Mouse (Mus musculus): Measurements from ENCODE around the gene Zfhx3.

The Zfhx3 gene

DNA sequence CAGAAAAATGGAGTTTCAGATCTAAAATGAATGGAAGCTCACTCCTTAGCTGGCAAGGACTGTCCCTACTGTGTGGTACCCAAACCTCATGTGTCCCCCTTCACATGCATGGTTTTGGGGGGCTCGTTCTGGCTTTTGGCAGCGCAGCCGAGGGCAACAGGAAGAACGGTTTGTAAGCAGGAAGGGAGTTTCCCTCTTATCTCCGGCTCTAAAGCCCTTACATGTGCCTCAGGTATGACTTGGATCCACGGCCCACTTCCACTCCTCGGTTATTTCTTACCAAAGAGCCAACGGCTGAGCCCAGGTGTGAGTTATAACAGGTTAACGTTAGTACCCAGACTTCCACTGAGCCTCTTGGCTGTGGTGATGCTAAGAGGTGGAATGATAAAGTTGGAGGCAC is 990.3 kb downstream of the Zfhx3 start:
- DNase-seq (ENCODE audit: low spot score), result no peak

DNA sequence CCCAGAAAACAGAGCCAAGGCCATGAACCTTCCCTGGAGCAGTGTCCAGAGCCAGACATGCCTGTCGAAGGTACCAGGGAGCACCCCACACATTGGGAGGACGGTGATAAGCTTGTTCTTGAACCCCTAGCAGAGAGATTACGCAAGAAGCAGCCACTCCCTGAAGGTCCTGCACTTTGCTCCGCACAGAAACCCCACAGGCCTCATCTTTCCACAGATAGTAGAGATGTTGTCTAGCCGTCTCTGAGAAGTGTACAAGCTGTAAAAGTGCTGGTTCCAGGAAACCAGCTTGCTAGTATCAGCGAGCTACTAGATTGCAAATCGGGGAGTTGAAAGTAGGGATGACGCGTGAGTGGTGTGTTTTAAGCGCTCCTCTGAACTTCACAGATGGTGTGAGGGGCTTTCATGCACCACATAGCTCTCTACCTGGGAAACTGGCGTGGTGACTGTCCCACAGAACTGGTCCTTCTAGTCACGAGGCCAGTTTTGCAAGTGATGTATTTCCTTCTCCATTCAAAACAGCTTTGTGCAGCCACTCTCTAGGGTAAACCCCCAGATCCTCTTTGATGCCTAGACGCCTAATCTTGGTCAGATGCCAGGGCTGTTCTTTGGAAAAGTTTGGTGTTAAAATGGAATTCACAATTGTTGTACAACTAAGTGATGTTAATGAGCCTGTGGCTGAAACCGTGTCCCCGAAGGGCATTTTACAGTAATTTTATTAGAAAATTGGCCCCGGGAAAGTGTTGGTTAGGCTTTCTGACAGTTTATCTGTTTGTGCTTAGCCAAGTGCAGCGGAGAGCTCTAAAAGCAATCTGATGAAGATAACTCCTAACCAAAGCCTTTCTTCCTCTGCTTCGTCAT is 993.6 kb downstream of the Zfhx3 start:
- DNase-seq (ENCODE audit: low spot score), result no peak

- no peak for DNase-seq (ENCODE audit: low spot score)
Measured at GRCm38 (mm10) chr8:108936695-108937448, 994.4 kb downstream of the Zfhx3 start.

DNA sequence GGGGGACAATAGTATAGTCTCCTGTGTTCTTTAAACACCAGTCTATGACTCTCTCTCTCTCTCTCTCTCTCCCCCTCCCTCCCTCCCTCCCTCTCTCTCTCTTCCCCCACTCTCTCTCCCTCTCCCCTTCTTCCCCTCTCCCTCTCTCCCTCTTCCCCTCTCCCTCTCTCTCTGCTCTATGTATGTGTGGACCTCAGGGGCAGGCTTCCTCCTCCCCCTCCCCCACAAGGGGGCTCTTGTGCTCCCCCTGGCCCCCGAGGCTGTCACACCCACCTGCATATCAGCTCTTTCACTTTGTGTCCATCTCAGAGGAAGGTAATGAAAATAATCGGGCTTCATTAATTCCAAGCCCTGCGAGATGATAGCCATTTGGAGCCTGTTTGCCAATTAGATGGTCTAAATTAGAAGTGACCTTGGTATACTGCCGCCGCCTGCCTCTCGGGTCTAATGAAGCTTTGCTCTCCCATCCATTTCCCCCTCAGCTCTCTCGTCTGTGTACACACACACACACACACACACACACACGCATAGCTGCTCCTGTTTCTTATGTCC is 995.5 kb downstream of the Zfhx3 start:
- DNase-seq (ENCODE audit: low spot score), result no peak

- DNase-seq (ENCODE audit: low spot score), result no peak
Measured at GRCm38 (mm10) chr8:108942686-108943085, 1000.2 kb downstream of the Zfhx3 start.

DNA sequence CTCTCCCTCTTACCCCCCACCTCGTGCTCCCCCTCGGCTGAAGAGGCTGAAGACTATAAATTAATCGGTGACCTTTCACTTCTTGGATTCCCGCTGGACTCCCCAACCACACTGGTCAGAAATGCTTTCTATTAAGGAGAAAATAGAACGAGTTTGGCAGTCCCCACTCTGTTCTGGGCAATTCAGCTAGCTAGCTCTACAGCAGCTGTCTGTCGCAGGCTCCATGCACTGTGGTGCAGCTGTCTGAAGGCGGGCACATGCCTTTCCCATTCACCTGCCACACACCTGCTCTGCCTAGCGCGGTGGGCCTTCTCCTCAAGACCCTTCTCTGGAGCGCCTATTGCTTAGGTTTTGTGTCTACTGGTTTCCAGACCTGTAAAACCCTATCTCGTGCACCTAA is 1000.7 kb downstream of the Zfhx3 start:
- DNase-seq (ENCODE audit: low spot score), result no peak

- no peak for DNase-seq (ENCODE audit: low spot score)
Measured at GRCm38 (mm10) chr8:108944312-108944711, 1001.9 kb downstream of the Zfhx3 start.

- DNase-seq (ENCODE audit: low spot score), result no peak
Measured at GRCm38 (mm10) chr8:108950311-108950710, 1007.9 kb downstream of the Zfhx3 start.

DNA sequence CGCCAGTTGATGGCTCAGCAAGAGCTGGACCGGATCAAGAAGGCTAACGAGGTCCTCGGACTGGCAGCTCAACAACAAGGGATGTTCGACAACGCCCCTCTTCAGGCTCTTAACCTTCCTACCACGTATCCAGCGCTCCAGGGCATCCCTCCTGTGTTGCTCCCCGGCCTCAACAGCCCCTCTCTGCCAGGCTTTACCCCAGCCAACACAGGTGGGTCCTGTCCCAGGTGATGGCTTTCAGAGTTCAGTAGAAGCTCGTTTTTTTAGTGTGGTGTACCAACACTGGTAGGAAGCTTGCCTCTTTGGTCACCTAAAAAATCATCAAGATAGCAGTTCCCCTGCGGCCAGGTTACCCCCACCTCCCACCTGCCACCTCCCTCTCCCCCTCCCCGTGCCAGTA is 1009.1 kb downstream of the Zfhx3 start:
- DNase-seq (ENCODE audit: low spot score), result no peak

DNA sequence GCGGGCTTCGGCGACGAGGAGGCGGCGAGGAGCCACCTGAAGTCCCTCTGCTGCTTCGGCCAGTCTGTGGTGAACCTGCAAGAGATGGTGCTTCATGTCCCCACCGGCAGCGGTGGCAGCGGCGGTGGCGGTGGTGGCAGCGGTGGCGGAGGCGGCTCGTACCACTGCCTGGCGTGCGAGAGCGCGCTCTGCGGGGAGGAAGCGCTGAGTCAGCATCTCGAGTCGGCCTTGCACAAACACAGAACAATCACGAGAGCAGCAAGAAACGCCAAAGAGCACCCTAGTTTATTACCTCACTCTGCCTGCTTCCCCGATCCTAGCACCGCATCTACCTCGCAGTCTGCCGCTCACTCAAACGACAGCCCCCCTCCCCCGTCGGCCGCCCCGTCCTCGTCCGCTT is 1014.0 kb downstream of the Zfhx3 start:
- no peak for DNase-seq (ENCODE audit: low spot score)

DNA sequence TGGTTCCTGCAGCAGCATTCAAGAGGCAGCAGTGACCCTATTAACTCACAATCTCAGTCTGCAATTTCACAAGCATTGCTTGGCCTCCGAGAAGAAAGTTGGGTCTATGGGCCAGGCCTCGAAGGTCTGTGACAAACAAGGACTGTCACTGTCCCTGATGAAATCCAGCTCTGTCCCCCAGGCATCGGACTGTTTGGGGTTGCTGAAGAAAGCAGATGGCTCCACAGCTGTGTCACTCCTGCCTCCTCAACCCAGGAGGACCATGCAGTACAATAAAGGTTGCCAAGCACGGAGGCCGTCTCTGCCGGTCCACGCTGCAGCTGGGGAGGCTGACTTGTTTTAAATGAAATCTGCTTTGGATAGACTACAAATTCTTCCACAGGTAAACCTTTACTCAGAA is 1020.1 kb downstream of the Zfhx3 start:
- DNase-seq (ENCODE audit: low spot score), result no peak

- no peak for DNase-seq (ENCODE audit: low spot score)
Measured at GRCm38 (mm10) chr8:108963181-108963580, 1020.7 kb downstream of the Zfhx3 start.

DNA sequence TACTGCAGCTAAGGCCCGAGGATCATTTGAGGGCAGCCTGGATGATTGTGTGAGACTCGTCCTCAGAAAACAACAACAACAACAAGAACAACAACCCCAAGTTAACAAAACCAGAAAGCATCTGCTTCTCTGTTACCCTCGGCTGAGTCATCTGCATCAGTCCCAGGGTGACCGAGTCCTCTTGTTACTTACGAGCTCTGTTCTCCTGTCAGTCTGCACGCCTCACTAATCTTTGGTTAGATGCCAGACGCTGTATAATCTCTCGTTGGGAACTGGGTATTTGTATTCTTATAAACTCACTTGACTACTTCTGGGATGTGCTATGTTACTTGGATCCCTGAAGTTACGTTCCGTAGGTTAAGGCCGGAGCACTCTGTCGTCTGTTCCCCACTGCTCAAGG is 1023.6 kb downstream of the Zfhx3 start:
- DNase-seq (ENCODE audit: low spot score), result no peak

GRCm38 (mm10) chr8:108973639-108974325 is 1031.3 kb downstream of the Zfhx3 start:
- no peak for DNase-seq (ENCODE audit: low spot score)

DNA sequence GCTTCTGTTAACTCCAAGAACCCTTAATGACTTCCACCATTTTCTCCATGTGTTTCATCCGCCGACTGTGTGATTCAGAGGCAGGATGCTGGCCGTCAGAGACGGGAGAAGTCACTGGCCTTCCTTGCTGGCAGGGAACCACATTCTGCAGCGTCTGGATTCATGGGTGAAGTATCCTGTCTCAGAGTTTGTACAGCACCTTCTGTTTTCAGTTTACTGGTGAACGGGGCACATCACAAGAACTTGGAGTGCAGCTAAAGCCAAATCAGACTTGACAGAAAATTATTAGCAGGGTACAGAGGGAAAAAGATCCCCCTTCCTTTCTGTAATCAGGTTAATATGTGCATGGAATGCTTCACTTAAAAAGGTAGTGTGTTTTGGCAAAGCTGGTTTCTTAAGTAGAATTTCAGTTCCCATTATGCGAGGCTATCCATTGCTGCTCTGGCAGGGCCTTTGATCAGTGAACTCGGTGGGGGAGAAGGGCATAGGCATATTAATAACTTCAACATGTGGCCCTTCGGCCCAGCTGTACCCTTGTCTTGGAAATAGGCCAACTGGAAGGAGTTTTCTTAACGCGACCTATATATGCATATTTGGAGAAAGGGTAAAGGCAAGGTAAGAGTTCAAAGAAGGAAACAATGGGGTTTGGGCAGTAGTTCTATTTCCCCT is 1035.4 kb downstream of the Zfhx3 start:
- DNase-seq (ENCODE audit: low spot score), result no peak

GRCm38 (mm10) chr8:108978362-108978750 is 1035.9 kb downstream of the Zfhx3 start:
- DNase-seq (ENCODE audit: low spot score), result no peak

DNA sequence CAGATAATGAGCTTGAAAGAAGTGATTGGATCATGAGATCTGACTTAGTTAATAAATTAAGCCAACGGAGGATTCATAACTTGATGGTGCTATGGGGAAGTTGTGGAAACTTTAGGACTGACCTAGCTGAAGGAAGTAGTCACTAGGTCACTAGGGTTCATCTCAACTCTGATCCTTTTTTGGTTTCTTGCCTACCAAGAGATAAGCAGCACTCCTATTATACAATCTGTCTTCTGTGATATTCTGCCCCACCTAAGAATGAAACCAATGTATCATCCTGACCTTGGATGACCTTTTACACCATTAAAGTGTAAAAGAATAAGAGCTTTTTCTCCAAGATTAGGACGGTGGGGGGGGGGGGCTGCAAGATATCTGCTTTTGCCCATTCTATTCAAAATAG is 1042.5 kb downstream of the Zfhx3 start:
- DNase-seq (ENCODE audit: low spot score), result no peak

DNA sequence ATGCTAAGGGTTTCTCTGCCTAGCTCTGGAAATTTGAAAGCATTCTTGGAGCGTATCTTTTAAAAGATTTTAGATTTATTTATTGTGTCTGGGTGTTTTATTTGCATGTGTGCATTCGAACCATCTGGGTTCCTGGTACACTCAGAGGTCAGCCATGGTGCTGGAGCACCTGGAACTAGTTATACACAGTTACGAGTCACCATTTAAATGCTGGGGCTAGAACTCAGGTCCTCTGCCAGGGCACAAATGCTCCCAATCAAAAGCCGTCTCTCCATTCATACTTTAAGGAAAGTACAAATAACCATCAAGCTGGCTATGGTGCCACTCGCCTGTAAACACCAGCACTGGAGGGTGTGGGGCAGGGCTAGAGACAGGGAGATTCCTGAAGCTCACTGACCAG is 1047.4 kb downstream of the Zfhx3 start:
- DNase-seq (ENCODE audit: low spot score), result no peak

GRCm38 (mm10) chr8:108990537-108990936 is 1048.1 kb downstream of the Zfhx3 start:
- DNase-seq (ENCODE audit: low spot score), result no peak

DNA sequence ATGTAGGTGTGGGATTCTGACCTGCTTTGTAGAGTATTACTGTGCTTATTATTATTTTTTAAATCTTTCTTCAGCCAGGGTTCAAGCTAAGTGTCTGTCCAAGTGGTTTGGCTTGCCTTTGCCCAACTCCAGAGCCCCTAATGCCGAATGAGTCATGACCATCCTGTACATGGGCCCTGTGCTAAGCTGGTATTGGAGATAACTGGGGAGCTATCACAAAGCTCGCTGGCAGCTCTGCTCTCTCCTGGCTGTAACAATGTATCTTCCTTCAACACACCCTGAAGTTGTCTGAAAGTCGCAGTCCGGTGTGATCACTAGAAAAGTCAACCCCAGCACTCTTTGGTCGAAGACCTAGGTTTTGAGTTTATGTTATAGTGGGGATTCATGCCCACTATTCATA is 1049.0 kb downstream of the Zfhx3 start:
- DNase-seq (ENCODE audit: low spot score), result no peak

DNA sequence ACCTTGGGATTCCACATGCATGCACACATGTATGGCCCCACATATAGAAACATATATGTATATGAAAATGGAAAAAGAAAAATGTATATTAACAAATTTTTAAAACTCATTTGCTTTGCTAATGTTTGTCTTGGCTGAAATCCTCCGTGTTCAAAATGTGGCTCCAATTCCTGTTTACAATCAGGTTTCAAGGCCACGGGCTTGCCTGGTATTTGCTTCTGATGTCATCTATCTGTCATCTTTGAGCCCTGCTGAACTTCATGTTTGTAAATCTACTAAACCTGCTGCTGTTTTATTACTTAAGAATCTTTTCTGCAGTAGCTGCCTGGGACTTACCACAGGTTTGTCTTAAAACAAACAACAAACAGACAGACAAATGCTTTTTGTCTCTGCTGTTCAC is 1051.3 kb downstream of the Zfhx3 start:
- DNase-seq (ENCODE audit: low spot score), result no peak

GRCm38 (mm10) chr8:108994187-108994586 is 1051.7 kb downstream of the Zfhx3 start:
- DNase-seq (ENCODE audit: low spot score), result no peak

Data from adipocyte (in vitro differentiated cells).